Mouse (Mus musculus) frontal cortex, postnatal 14 days (tissue): Measurements from ENCODE around the gene Zfp846.

ENCODE experiments used
- DNase-seq, 2 experiments: peaks; one replicate each; pipeline ENCODE4 v3.0.0; 2022; ENCODE audit warnings: low spot score in 2 of 2

Zfp846 gene

GRCm38 (mm10) chr9:20636790-20637189, 55.7 kb downstream of the Zfp846 start:
- no peak for DNase-seq

- no peak for DNase-seq
Observed at GRCm38 (mm10) chr9:20638552-20638951, 57.5 kb downstream of the Zfp846 start.

DNA sequence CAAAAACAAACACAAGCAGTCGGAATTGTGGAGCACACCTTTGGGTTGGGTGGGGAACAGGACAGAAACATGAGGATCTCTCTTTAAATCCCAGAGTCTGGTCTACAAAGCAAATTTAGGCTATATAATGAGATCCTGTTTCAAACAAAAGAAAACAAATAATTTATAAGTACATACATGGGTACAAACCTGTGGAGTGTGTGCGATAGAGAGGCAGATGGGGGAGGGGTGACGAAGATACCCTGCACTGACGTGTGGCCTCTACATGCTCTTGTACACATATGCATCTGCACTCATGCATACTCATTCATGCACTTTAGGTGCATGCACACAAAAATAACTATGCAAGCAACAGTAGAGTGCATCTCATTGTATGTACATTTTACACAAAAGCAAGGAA, 58.4 kb downstream of the Zfp846 start:
- DNase-seq: no peak

DNA sequence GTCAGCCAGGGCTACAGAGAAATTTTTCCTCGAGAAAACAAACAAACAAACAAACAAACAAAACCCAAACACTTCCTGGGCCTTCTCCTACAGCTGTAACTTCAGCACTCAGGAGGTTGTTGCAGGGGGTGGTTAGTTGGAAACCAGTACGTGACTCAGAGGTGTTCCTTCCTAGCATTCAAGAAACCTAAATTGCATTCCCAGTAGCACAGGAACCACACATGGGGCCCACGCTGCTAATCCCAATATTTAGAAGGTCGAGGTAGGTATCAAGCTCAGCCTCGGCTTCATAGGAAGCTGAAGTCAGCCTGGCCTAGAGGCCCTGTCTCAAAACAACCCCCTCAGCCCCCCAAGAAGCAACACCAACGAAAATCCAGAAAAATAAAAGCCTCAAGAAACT, 60.4 kb downstream of the Zfp846 start:
- no peak for DNase-seq

DNA sequence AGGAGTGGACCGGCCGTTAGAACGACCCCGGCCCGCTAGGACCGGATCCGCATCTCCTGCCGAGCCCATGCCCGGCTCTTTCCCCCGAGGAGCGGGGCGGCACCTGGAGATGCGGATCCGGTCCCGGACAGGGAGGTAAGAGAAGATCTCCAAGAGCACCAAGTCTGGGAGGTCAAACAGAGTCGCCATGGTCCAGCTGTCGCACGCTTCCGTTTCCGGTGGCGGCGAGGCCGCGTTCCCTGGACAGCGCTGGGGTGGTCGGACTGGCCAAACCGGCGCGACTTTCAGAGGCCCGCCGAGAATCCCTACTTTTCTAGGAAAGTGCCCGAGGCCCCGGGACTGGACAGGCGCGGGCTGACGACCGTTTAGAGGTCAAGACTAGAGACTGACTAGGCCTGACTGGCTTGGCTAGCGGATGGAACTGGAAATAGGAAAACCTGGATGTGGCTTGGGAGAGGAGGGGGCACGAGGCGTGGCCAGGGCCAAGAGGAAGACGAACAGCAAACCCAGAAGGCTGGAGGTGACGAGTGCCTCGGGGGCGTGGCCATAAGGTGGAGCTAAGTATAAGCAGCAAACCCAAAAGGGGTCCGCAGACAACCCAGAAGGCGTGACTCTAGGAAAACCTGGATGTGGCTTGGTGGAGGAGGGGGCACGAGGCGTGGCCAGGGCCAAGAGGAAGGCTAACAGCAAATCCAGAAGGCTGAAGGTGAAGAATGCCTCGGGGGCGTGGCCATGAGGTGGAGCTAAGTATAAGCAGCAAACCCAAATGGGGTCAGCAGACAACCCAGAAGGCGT, 61.2 kb downstream of the Zfp846 start, which contains the start of gene Ubl5:
Gene Ubl5 (plus strand): TSS at position 778 of the 795 bp plus-strand sequence.
- peak; percentile 69 to 81 for DNase-seq

- peak; percentile 63 to 65 for DNase-seq
Observed at GRCm38 (mm10) chr9:20642896-20643466, 61.9 kb downstream of the Zfp846 start.

GRCm38 (mm10) chr9:20643781-20644180, 62.7 kb downstream of the Zfp846 start:
- no peak for DNase-seq

GRCm38 (mm10) chr9:20644360-20645081, 63.4 kb downstream of the Zfp846 start, which contains the start of gene Fbxl12:
TSS of gene Fbxl12 (minus strand) at chr9:20644767.
- DNase-seq: peak; percentile 64 to 67

- no peak for DNase-seq
Observed at GRCm38 (mm10) chr9:20645121-20645520, 64.0 kb downstream of the Zfp846 start.

DNA sequence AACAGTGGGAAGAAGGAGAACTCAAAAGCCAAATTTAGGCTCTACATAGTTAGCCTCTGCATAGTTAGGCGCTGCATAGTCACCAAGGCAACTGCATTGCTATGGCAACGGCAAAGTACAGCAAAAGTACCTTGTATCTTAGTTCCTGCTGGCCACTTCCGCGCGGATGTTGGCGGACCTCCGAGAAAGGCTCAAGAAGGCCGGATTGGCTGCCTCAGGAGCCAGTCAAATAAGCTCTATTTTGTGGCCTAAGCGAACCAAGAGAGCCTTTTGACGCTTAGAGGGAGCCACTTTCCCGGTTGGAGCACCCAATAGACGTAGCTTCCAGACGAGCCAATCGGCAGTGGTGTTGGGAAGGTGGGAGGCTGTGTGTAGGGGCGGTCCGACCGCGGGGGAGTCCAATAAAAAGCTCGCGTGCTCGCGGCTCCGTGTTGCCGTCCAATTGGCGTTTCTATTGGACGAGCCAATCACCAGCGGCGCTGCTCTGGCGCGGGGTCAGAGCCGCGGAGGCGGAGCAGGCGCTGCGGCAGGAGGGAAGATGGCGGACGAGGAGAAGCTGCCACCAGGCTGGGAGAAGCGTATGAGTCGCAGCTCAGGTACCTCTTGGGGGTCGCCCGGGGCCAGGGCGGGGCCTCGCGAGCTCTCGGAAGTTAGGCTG, 70.6 kb downstream of the Zfp846 start, which contains the start of gene Pin1:
Gene Pin1 (plus strand): TSS at position 494 of the 658 bp plus-strand sequence.
- peak; percentile 98 to 99 for DNase-seq

DNA sequence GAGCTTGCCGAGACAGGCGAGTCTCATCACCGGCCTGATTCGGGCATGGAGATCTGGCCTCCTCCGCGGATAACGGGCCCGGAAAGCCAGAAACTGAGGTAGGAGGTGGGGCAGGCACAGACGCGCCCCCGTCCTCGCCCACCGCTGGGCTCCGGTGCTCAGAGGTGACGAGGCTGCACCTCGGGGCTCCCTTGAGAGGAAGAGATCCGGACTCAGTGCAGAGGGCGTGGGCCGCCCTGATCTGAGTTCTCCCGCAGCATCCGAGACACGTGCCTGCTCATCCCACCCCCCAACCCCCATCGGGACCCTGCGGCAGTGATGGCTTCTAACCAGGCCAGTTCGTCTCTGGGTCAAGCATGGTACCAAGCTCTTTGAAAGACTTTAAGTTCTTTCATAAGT, 71.2 kb downstream of the Zfp846 start:
- no peak for DNase-seq

DNA sequence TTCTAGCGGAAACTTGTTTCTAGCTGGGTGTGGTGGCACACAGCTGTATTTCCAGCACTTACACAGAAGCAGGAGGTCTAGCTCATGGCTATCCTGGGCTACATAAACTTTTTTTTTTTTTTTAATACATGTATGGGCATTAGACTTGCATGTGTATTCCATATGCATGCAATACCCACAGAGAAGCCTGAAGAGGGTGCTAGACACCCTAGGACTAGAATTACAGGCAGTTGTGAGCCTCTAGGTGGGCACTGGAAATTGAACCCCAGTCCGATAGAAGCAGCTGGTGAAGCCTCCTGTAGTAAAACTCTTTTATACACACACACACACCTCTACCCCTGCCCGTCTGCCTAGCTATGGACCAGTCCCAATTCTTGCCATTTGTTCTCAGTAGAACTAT, 72.8 kb downstream of the Zfp846 start:
- DNase-seq: no peak
